Mouse (Mus musculus) C2C12 (cell line): ENCODE measurements around the gene Gpc5.

Source experiments
- CEBPB ChIP-seq: IDR thresholded peaks from one replicate; pipeline ENCODE4 v1.6.1; 2011; ENCODE audit warnings: low read depth, mild to moderate bottlenecking, control low read depth, moderate library complexity
- CTCF ChIP-seq: IDR thresholded peaks from one replicate; pipeline ENCODE4 v1.5.1; 2011; ENCODE audit not compliant: control insufficient read depth, insufficient read depth, insufficient read length
- USF1 ChIP-seq: IDR thresholded peaks from one replicate; pipeline ENCODE4 v1.6.1; 2011; ENCODE audit warnings: low read depth, mild to moderate bottlenecking, control low read depth, moderate library complexity

- no peak for TF ChIP-seq CEBPB
- no peak for TF ChIP-seq CTCF
- TF ChIP-seq USF1: no peak
Observed at GRCm38 (mm10) chr14:116162586-116162985, 1070.6 kb downstream of the Gpc5 start.
